Comparison of ENCODE assay signal across 7 mouse cellular contexts in the genomic region with DNA sequence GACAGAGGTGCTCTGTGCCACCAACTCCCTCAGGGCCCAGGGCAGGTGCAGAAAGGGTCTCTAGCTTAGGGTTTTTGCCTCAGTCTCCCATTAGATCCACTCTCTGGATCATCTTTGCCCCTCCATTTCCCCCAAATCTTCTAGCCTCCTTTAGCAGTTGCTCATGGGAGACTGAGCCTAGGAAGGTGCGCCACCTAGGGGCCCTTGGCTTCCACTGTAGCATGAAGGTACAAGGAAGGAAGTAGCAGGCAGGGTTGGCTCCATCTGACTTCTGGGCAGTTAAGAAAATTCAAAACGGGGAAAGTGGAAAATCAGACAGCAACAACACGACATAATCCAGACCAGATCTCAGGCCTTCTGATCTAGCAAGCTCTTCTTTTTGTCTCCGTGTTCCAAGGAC. TPM values are rescaled to one million over a fixed set of nuclear protein-coding genes. Genes with fewer than 3 reads are reported as not detected.
DNase-seq lines count a peak whose midpoint lies in the region; ATAC-seq and TF ChIP-seq lines count a peak whose summit lies in the region.

No protein-coding gene starts in this region.

- WGBS in forebrain, embryonic 16.5 days = 12% methylated on average over 4 of the region's 4 CpGs
- WGBS in lung, embryonic 14.5 days = 11% methylated on average over 4 of the region's 4 CpGs

- H3K36me3 ChIP-seq in forebrain, embryonic 16.5 days (ENCODE audit: control insufficient read depth, insufficient read depth) = no peaks in the 10 kb centered on the region
- H3K36me3 ChIP-seq in lung, embryonic 14.5 days (ENCODE audit: insufficient read depth) = no peaks in the 10 kb centered on the region

- H3K27me3 ChIP-seq in forebrain, embryonic 16.5 days (replicated peaks; ENCODE audit: control insufficient read depth, insufficient read depth, low read length) = no peaks in the 10 kb centered on the region
- no peaks in the 10 kb centered on the region for H3K27me3 ChIP-seq in lung, embryonic 14.5 days (ENCODE audit: insufficient read depth, low read length)

- no peak overlapping the region for H3K4me2 ChIP-seq in forebrain, embryonic 16.5 days (ENCODE audit: low read length)
- no peak overlapping the region for H3K4me2 ChIP-seq in lung, embryonic 14.5 days

- peak; percentile 86 for TF ChIP-seq CTCF in lung, embryonic 14.5 days (IDR thresholded peaks at IDR 0.05; ENCODE audit: low read depth)

- no peaks in the 10 kb centered on the region for H3K9me3 ChIP-seq in forebrain, embryonic 16.5 days (ENCODE audit: control insufficient read depth, low read length)
- no peaks in the 10 kb centered on the region for H3K9me3 ChIP-seq in lung, embryonic 14.5 days (ENCODE audit: low read depth, low read length)

- DNase-seq in A20 (ENCODE audit: low read depth, low spot score) (peak; percentile 65), ES-CJ7 (ENCODE audit: low read depth, low spot score) (peak; percentile 61)
- peak; percentile 31 for DNase-seq in cerebellum, adult 11-12 months
- peak; percentile 83 for DNase-seq in kidney, postnatal 10 days
- DNase-seq in lung, embryonic 14.5 days = peak; percentile 84
- peak; percentile 40 for DNase-seq in skeletal muscle tissue, adult 2 months (ENCODE audit: low read depth, low spot score)

- H3K27ac ChIP-seq in forebrain, embryonic 16.5 days (ENCODE audit: low read length) = no peak overlapping the region
- no peak overlapping the region for H3K27ac ChIP-seq in lung, embryonic 14.5 days (ENCODE audit: low read depth)

- H3K4me1 ChIP-seq in forebrain, embryonic 16.5 days (replicated peaks; ENCODE audit: control insufficient read depth, insufficient read depth, low read length) = peaks cover 37% of the 10 kb centered on the region
- no peaks in the 10 kb centered on the region for H3K4me1 ChIP-seq in lung, embryonic 14.5 days (ENCODE audit: insufficient read depth)

- H3K4me3 ChIP-seq in forebrain, embryonic 16.5 days (replicated peaks; ENCODE audit: low read length) = no peak overlapping the region
- H3K4me3 ChIP-seq in lung, embryonic 14.5 days (ENCODE audit: low read depth, low read length) = no peak overlapping the region

- ATAC-seq in forebrain, embryonic 16.5 days = peak; percentile 55; the same call in 1 of the 2 replicates
- peak; percentile 40; the same call in 1 of the 2 replicates for ATAC-seq in lung, embryonic 14.5 days (ENCODE audit: insufficient read depth)

- no peak overlapping the region for H3K9ac ChIP-seq in forebrain, embryonic 16.5 days (replicated peaks; ENCODE audit: low read depth, low read length)
- H3K9ac ChIP-seq in lung, embryonic 14.5 days = no peak overlapping the region

RNA-seq across cellular contexts. Expression of a gene that starts 36.4 kb away (rescaled TPM):
- polyA plus RNA-seq in forebrain, embryonic 16.5 days (2015; fragmentation: Nextera tagmentation; extraction: Ambion mirVana) = 75.5 and 80.2 TPM in 2 replicates
- polyA plus RNA-seq in lung, embryonic 14.5 days (2014; fragmentation: Nextera tagmentation; extraction: Ambion mirVana) = 43.0 and 48.5 TPM in 2 replicates

Comparison
In these comparisons a context has a peak if more than half of its experiments do, and no peak if none do; other contexts are left out.
1. DNase-seq: peak in every context shown above with its lines; median percentile 84 in lung, embryonic 14.5 days; 83 in kidney, postnatal 10 days; 65 in A20; 61 in ES-CJ7; 40 in skeletal muscle tissue, adult 2 months; 31 in cerebellum, adult 11-12 months.